Mouse (Mus musculus): ENCODE data around the gene Nnat. TPM values are rescaled to one million over a fixed set of nuclear protein-coding genes. Genes with fewer than 3 reads are reported as not detected.
"Not testable (repeated sequence)": the region's sequence is repeated elsewhere in the genome, so short reads cannot be mapped to it uniquely, and the experiment has no call there.

The Nnat gene
- polyA plus RNA-seq, 1 experiment, result 986 TPM

- no peak for DNase-seq (ENCODE audit: low read depth)
These were observed 7.6 kb upstream of the Nnat start for GRCm38 (mm10) chr2:157552158-157552886.

- DNase-seq (ENCODE audit: low read depth), result no peak
These were observed 3.7 kb upstream of the Nnat start for GRCm38 (mm10) chr2:157556074-157556698.

GRCm38 (mm10) chr2:157558051-157558450 is 1.8 kb upstream of the Nnat start:
- no peak for DNase-seq (ENCODE audit: low read depth)

- no peak for DNase-seq (ENCODE audit: low read depth)
These were observed 1.4 kb upstream of the Nnat start for GRCm38 (mm10) chr2:157558520-157558919.

GRCm38 (mm10) chr2:157559440-157559839 is 438 bp upstream of the Nnat start:
- DNase-seq (ENCODE audit: low read depth), result no peak

- no peak for DNase-seq (ENCODE audit: low read depth)
These were observed 424 bp downstream of the Nnat start for GRCm38 (mm10) chr2:157560302-157560701.

- no peak for DNase-seq (ENCODE audit: low read depth)
These were observed 1.4 kb downstream of the Nnat start for GRCm38 (mm10) chr2:157561165-157561836.

GRCm38 (mm10) chr2:157563031-157563430 is 3.2 kb downstream of the Nnat start:
- no peak for DNase-seq (ENCODE audit: low read depth)

- no peak for DNase-seq (ENCODE audit: low read depth)
These were observed 4.8 kb downstream of the Nnat start for GRCm38 (mm10) chr2:157564723-157565122.

- DNase-seq (ENCODE audit: low read depth), result no peak
These were observed 5.6 kb downstream of the Nnat start for GRCm38 (mm10) chr2:157565446-157565845.

GRCm38 (mm10) chr2:157565898-157566259 is 6.0 kb downstream of the Nnat start:
- DNase-seq (ENCODE audit: low read depth), result no peak

- no peak for DNase-seq (ENCODE audit: low read depth)
These were observed 6.5 kb downstream of the Nnat start for GRCm38 (mm10) chr2:157566260-157566952.

GRCm38 (mm10) chr2:157567235-157567961 is 7.5 kb downstream of the Nnat start:
- no peak for DNase-seq (ENCODE audit: low read depth)

GRCm38 (mm10) chr2:157568881-157569280 is 9.0 kb downstream of the Nnat start:
- DNase-seq (ENCODE audit: low read depth), result no peak

GRCm38 (mm10) chr2:157569796-157570485 is 10.1 kb downstream of the Nnat start:
- no peak for DNase-seq (ENCODE audit: low read depth)

GRCm38 (mm10) chr2:157571224-157571832 is 11.4 kb downstream of the Nnat start, which contains the start of gene Blcap:
Blcap (minus strand) TSS chr2:157571274.
- DNase-seq (ENCODE audit: low read depth), result no peak

GRCm38 (mm10) chr2:157572786-157573185 is 12.9 kb downstream of the Nnat start:
- DNase-seq (ENCODE audit: low read depth), result no peak

- not testable (repeated sequence) for DNase-seq (ENCODE audit: low read depth)
These were observed 25.5 kb downstream of the Nnat start for GRCm38 (mm10) chr2:157585351-157585750.

- DNase-seq (ENCODE audit: low read depth), result no peak
These were observed 37.1 kb downstream of the Nnat start for GRCm38 (mm10) chr2:157596876-157597566.

- DNase-seq (ENCODE audit: low read depth), result no peak
These were observed 41.6 kb downstream of the Nnat start for GRCm38 (mm10) chr2:157601435-157601839.

Measured in gonadal fat pad, adult 2 months (tissue).